Comparison of ENCODE assay signal across 8 mouse cellular contexts in the genomic region with DNA sequence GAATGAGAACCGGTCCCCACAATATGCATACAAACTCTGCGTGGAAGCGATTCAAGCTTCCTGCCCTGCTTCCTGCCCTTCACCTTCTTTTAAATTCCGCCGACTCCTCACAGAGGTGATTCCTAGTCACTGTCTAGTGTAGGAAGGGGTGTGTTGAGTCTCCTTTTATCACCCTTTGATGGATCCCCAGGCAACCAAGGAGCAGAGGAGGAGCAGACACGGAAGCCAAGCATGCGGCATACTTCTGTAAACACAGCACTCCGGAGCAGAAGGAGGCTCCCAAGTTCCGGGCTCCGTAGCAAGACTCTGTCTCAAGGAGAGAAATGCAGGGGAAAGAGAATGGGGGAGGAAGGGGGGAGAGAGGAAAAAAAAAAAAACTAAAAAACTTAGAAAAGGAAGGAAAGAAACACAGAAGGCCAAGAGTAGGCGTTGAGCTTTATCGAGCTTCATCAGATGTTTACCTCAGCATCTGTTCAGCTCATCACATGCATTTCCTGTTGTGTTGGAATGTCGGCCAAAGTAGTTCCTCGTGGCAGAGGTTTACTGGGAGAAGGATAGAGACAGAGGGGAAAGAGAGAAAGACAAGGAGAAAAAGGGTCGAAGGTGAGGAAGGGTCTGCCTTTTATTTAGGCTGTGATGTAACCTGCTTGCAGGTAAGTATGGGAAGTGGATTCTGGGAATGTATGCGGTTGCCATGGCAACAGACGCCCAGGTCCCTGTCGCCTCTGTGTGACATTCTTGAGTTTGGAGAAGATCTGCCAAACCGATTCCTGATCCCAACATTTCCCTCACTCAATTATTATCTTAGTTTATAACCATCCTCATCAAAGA. TPM values are rescaled to one million over a fixed set of nuclear protein-coding genes. Genes with fewer than 3 reads are reported as not detected.
DNase-seq lines count a peak whose midpoint lies in the region; ATAC-seq and TF ChIP-seq lines count a peak whose summit lies in the region.

No protein-coding gene starts in this region.

- H3K4me1 ChIP-seq in heart, embryonic 12.5 days (replicated peaks) = peaks cover 6% of the 10 kb centered on the region; the same call in 1 of the 2 replicates
- H3K4me1 ChIP-seq in limb, embryonic 13.5 days = peaks cover 7% of the 10 kb centered on the region; the same call in 1 of the 2 replicates

- no peaks in the 10 kb centered on the region for H3K27me3 ChIP-seq in heart, embryonic 12.5 days (replicated peaks)
- peaks cover 6% of the 10 kb centered on the region; the same call in 1 of the 2 replicates for H3K27me3 ChIP-seq in limb, embryonic 13.5 days

- peak; percentile 23 to 24 for DNase-seq in cerebellum, postnatal 10 days
- DNase-seq in cerebellum, adult 11 months = no peak
- peak; percentile 61 for DNase-seq in brain, embryonic 14.5 days (ENCODE audit: low read depth)
- DNase-seq in naive thymus-derived CD4-positive, alpha-beta T cell, adult 2 months (ENCODE audit: low read depth) = peak; percentile 30
- no peak for DNase-seq in gastrocnemius, postnatal 36 days
- DNase-seq in urinary bladder, adult 18-20 months (ENCODE audit: low spot score in 2 of 2) = no peak

- H3K9ac ChIP-seq in heart, embryonic 12.5 days = peak overlapping the region; percentile 60
- peak overlapping the region; percentile 56 for H3K9ac ChIP-seq in limb, embryonic 13.5 days

- H3K36me3 ChIP-seq in heart, embryonic 12.5 days = no peaks in the 10 kb centered on the region
- no peaks in the 10 kb centered on the region for H3K36me3 ChIP-seq in limb, embryonic 13.5 days

- no peak for TF ChIP-seq POLR2A in brain, embryonic 14.5 days (IDR thresholded peaks at IDR 0.05; ENCODE audit: borderline replicate concordance, extremely low read depth, insufficient read depth, insufficient read length, poor library complexity, severe bottlenecking)

- peak overlapping the region; percentile 42 for H3K4me3 ChIP-seq in heart, embryonic 12.5 days
- H3K4me3 ChIP-seq in limb, embryonic 13.5 days = peak overlapping the region; percentile 33

- no peak for ATAC-seq in heart, embryonic 12.5 days (ENCODE audit: insufficient number of reproducible peaks, low FRiP score)
- no peak for ATAC-seq in limb, embryonic 13.5 days (ENCODE audit: low FRiP score, low read depth)

- H3K4me2 ChIP-seq in heart, embryonic 12.5 days = peak overlapping the region; percentile 79
- H3K4me2 ChIP-seq in limb, embryonic 13.5 days (replicated peaks) = peak overlapping the region; percentile 63

- intact Hi-C loops in gastrocnemius, postnatal 36 days (cut with DNase I) = no loop called here

- peaks cover 4% of the 10 kb centered on the region for H3K9me3 ChIP-seq in heart, embryonic 12.5 days (replicated peaks)
- no peaks in the 10 kb centered on the region for H3K9me3 ChIP-seq in limb, embryonic 13.5 days

- no peak for TF ChIP-seq CTCF in brain, embryonic 14.5 days (IDR thresholded peaks at IDR 0.05; ENCODE audit: borderline replicate concordance, extremely low read depth, insufficient read depth, insufficient read length)

- WGBS in heart, embryonic 12.5 days = 5% methylated on average over 19 of the region's 19 CpGs
- 5% methylated on average over 19 of the region's 19 CpGs for WGBS in limb, embryonic 13.5 days

- no peak overlapping the region for H3K27ac ChIP-seq in heart, embryonic 12.5 days (ENCODE audit: poor library complexity, severe bottlenecking)
- no peak overlapping the region for H3K27ac ChIP-seq in limb, embryonic 13.5 days

RNA-seq across cellular contexts. Expression of a gene that starts 3.7 kb away (rescaled TPM):
- not detected in 2 replicates for polyA plus RNA-seq in brain, embryonic 14.5 days (2012; rRNA removed)
- polyA plus RNA-seq in heart, embryonic 12.5 days (2016; fragmentation: Nextera tagmentation; extraction: Ambion mirVana) = not detected in 2 replicates
- polyA plus RNA-seq in limb, embryonic 13.5 days (2015; fragmentation: Nextera tagmentation; extraction: Ambion mirVana) = not detected in 2 replicates
- not detected for total RNA-seq in gastrocnemius, postnatal 36 days (2021)

RNA-seq across cellular contexts. Expression of a gene that starts 20.2 kb away (rescaled TPM):
- polyA plus RNA-seq in brain, embryonic 14.5 days (2012; rRNA removed) = 111 and 116 TPM in 2 replicates
- polyA plus RNA-seq in heart, embryonic 12.5 days (2016; fragmentation: Nextera tagmentation; extraction: Ambion mirVana) = 67.6 and 73.8 TPM in 2 replicates
- polyA plus RNA-seq in limb, embryonic 13.5 days (2015; fragmentation: Nextera tagmentation; extraction: Ambion mirVana) = 81.0 and 90.9 TPM in 2 replicates
- 10 to 100 TPM; 11.6 to 16.9 TPM for total RNA-seq in gastrocnemius, postnatal 36 days (2021)

RNA-seq across cellular contexts. Expression of a gene that starts 23.3 kb away (rescaled TPM):
- polyA plus RNA-seq in brain, embryonic 14.5 days (2012; rRNA removed) = 11.7 and 13.6 TPM in 2 replicates
- polyA plus RNA-seq in heart, embryonic 12.5 days (2016; fragmentation: Nextera tagmentation; extraction: Ambion mirVana) = 37.6 and 38.8 TPM in 2 replicates
- 41.9 and 43.1 TPM in 2 replicates for polyA plus RNA-seq in limb, embryonic 13.5 days (2015; fragmentation: Nextera tagmentation; extraction: Ambion mirVana)
- 10 to 100 TPM; 76.6 to 96.3 TPM for total RNA-seq in gastrocnemius, postnatal 36 days (2021)

RNA-seq across cellular contexts. Expression of a gene that starts 33.2 kb away (rescaled TPM):
- polyA plus RNA-seq in brain, embryonic 14.5 days (2012; rRNA removed) = 49.7 and 61.1 TPM in 2 replicates
- polyA plus RNA-seq in heart, embryonic 12.5 days (2016; fragmentation: Nextera tagmentation; extraction: Ambion mirVana) = 126 and 134 TPM in 2 replicates
- polyA plus RNA-seq in limb, embryonic 13.5 days (2015; fragmentation: Nextera tagmentation; extraction: Ambion mirVana) = 86.3 and 89.6 TPM in 2 replicates
- 100 to 1,000 TPM; 158 to 166 TPM for total RNA-seq in gastrocnemius, postnatal 36 days (2021)

RNA-seq across cellular contexts. Expression of a gene that starts 49.3 kb away (rescaled TPM):
- polyA plus RNA-seq in brain, embryonic 14.5 days (2012; rRNA removed) = 23.6 and 31.3 TPM in 2 replicates
- 17.1 and 17.3 TPM in 2 replicates for polyA plus RNA-seq in heart, embryonic 12.5 days (2016; fragmentation: Nextera tagmentation; extraction: Ambion mirVana)
- 10.3 and 10.4 TPM in 2 replicates for polyA plus RNA-seq in limb, embryonic 13.5 days (2015; fragmentation: Nextera tagmentation; extraction: Ambion mirVana)
- total RNA-seq in gastrocnemius, postnatal 36 days (2021) = 1 to 10 TPM in 1 of 2 experiments, under 1 TPM in 1; 0.99 to 1.2 TPM

Comparison
In these comparisons a context has a peak if more than half of its experiments do, and no peak if none do; other contexts are left out.
1. DNase-seq: peak in cerebellum, postnatal 10 days (2 of 2), brain, embryonic 14.5 days (single experiment) and naive thymus-derived CD4-positive, alpha-beta T cell, adult 2 months (single experiment); none in cerebellum, adult 11 months (single experiment), gastrocnemius, postnatal 36 days (0 of 2) and urinary bladder, adult 18-20 months (0 of 2).